Mouse (Mus musculus): Measurements from ENCODE around the gene Arhgap24. TPM values are rescaled to one million over a fixed set of nuclear protein-coding genes. Genes with fewer than 3 reads are reported as not detected.

Gene Arhgap24
- polyA plus RNA-seq, 1 experiment from 2014 or later, result 10.0 TPM

GRCm38 (mm10) chr5:102670731-102671345 is 189.6 kb downstream of the Arhgap24 start:
- Histone ChIP-seq H3K27ac (ENCODE audit: poor library complexity, severe bottlenecking) (no peak overlapping the region), H3K9ac (no peak overlapping the region), H3K4me2 (no peak overlapping the region), H3K4me1 (replicated peaks) (no peaks in the 10 kb centered on the region), H3K9me3 (replicated peaks) (no peaks in the 10 kb centered on the region), H3K27me3 (replicated peaks) (no peaks in the 10 kb centered on the region), H3K36me3 (no peaks in the 10 kb centered on the region), H3K4me3 (no peak overlapping the region)
- WGBS, result 53% methylated on average over 5 of the region's 5 CpGs
- no peak for ATAC-seq (ENCODE audit: insufficient number of reproducible peaks, low FRiP score)

- Histone ChIP-seq H3K9ac (no peak overlapping the region), H3K27me3 (replicated peaks) (no peaks in the 10 kb centered on the region), H3K9me3 (replicated peaks) (no peaks in the 10 kb centered on the region), H3K36me3 (no peaks in the 10 kb centered on the region), H3K4me2 (no peak overlapping the region), H3K27ac (ENCODE audit: poor library complexity, severe bottlenecking) (no peak overlapping the region), H3K4me3 (no peak overlapping the region), H3K4me1 (replicated peaks) (no peaks in the 10 kb centered on the region)
- WGBS, result 68% methylated on average over 2 of the region's 2 CpGs
- ATAC-seq (ENCODE audit: insufficient number of reproducible peaks, low FRiP score), result no peak
Measured at GRCm38 (mm10) chr5:102675326-102675725, 194.1 kb downstream of the Arhgap24 start.

GRCm38 (mm10) chr5:102677176-102677575 is 196.0 kb downstream of the Arhgap24 start:
- H3K27me3 ChIP-seq (replicated peaks), result no peaks in the 10 kb centered on the region
- no peaks in the 10 kb centered on the region for H3K36me3 ChIP-seq
- no peak overlapping the region for H3K9ac ChIP-seq
- no peak overlapping the region for H3K4me3 ChIP-seq
- ATAC-seq (ENCODE audit: insufficient number of reproducible peaks, low FRiP score), result no peak
- H3K27ac ChIP-seq (ENCODE audit: poor library complexity, severe bottlenecking), result no peak overlapping the region
- H3K4me2 ChIP-seq, result no peak overlapping the region
- H3K9me3 ChIP-seq (replicated peaks), result no peaks in the 10 kb centered on the region
- WGBS, result 46% methylated on average over 2 of the region's 2 CpGs
- no peaks in the 10 kb centered on the region for H3K4me1 ChIP-seq (replicated peaks)

- no peaks in the 10 kb centered on the region for H3K36me3 ChIP-seq
- WGBS, result 50% methylated on average over 5 of the region's 5 CpGs
- no peak for ATAC-seq (ENCODE audit: insufficient number of reproducible peaks, low FRiP score)
Measured at GRCm38 (mm10) chr5:102687673-102688072, 206.5 kb downstream of the Arhgap24 start.

GRCm38 (mm10) chr5:102692487-102692886 is 211.3 kb downstream of the Arhgap24 start:
- H3K9me3 ChIP-seq (replicated peaks), result no peaks in the 10 kb centered on the region
- no peak for ATAC-seq (ENCODE audit: insufficient number of reproducible peaks, low FRiP score)
- no peaks in the 10 kb centered on the region for H3K4me1 ChIP-seq (replicated peaks)
- H3K27me3 ChIP-seq (replicated peaks), result no peaks in the 10 kb centered on the region
- 13% methylated on average over 4 of the region's 4 CpGs for WGBS
- no peak overlapping the region for H3K4me2 ChIP-seq
- H3K9ac ChIP-seq, result no peak overlapping the region
- no peak overlapping the region for H3K27ac ChIP-seq (ENCODE audit: poor library complexity, severe bottlenecking)
- H3K4me3 ChIP-seq, result no peak overlapping the region
- no peaks in the 10 kb centered on the region for H3K36me3 ChIP-seq

More at GRCm38 (mm10) chr5:102687673-102688072, 206.5 kb downstream of the Arhgap24 start:
- Histone ChIP-seq H3K27ac (ENCODE audit: poor library complexity, severe bottlenecking) (no peak overlapping the region), H3K9ac (no peak overlapping the region), H3K9me3 (replicated peaks) (no peaks in the 10 kb centered on the region), H3K27me3 (replicated peaks) (no peaks in the 10 kb centered on the region), H3K4me2 (no peak overlapping the region), H3K4me1 (replicated peaks) (no peaks in the 10 kb centered on the region), H3K4me3 (no peak overlapping the region)

- ATAC-seq (ENCODE audit: insufficient number of reproducible peaks, low FRiP score), result no peak
- H3K27ac ChIP-seq (ENCODE audit: poor library complexity, severe bottlenecking), result no peak overlapping the region
- no peak overlapping the region for H3K9ac ChIP-seq
- no peaks in the 10 kb centered on the region for H3K27me3 ChIP-seq (replicated peaks)
- H3K36me3 ChIP-seq, result no peaks in the 10 kb centered on the region
- H3K4me1 ChIP-seq (replicated peaks), result no peaks in the 10 kb centered on the region
- H3K9me3 ChIP-seq (replicated peaks), result no peaks in the 10 kb centered on the region
- H3K4me3 ChIP-seq, result no peak overlapping the region
- WGBS, result 68% methylated on average over 2 of the region's 2 CpGs
- H3K4me2 ChIP-seq, result no peak overlapping the region
Measured at GRCm38 (mm10) chr5:102693192-102693591, 212.0 kb downstream of the Arhgap24 start.

GRCm38 (mm10) chr5:102693871-102694270 is 212.7 kb downstream of the Arhgap24 start:
- no peak overlapping the region for H3K4me2 ChIP-seq
- H3K4me1 ChIP-seq (replicated peaks), result no peaks in the 10 kb centered on the region
- ATAC-seq (ENCODE audit: insufficient number of reproducible peaks, low FRiP score), result no peak
- no peak overlapping the region for H3K9ac ChIP-seq
- 78% methylated on average over 3 of the region's 3 CpGs for WGBS
- H3K4me3 ChIP-seq, result no peak overlapping the region
- no peaks in the 10 kb centered on the region for H3K9me3 ChIP-seq (replicated peaks)
- H3K27me3 ChIP-seq (replicated peaks), result no peaks in the 10 kb centered on the region
- H3K27ac ChIP-seq (ENCODE audit: poor library complexity, severe bottlenecking), result no peak overlapping the region
- no peaks in the 10 kb centered on the region for H3K36me3 ChIP-seq

- no peak overlapping the region for H3K4me2 ChIP-seq
- ATAC-seq (ENCODE audit: insufficient number of reproducible peaks, low FRiP score), result no peak
- no peak overlapping the region for H3K27ac ChIP-seq (ENCODE audit: poor library complexity, severe bottlenecking)
- no peaks in the 10 kb centered on the region for H3K27me3 ChIP-seq (replicated peaks)
- H3K36me3 ChIP-seq, result no peaks in the 10 kb centered on the region
- no peaks in the 10 kb centered on the region for H3K9me3 ChIP-seq (replicated peaks)
- no peak overlapping the region for H3K9ac ChIP-seq
- H3K4me1 ChIP-seq (replicated peaks), result no peaks in the 10 kb centered on the region
- H3K4me3 ChIP-seq, result no peak overlapping the region
- 73% methylated on average over 1 of the region's 1 CpGs for WGBS
Measured at GRCm38 (mm10) chr5:102697784-102698183, 216.6 kb downstream of the Arhgap24 start.

GRCm38 (mm10) chr5:102698396-102698795 is 217.2 kb downstream of the Arhgap24 start:
- Histone ChIP-seq H3K27me3 (replicated peaks) (no peaks in the 10 kb centered on the region), H3K4me1 (replicated peaks) (no peaks in the 10 kb centered on the region), H3K4me3 (no peak overlapping the region), H3K9me3 (replicated peaks) (no peaks in the 10 kb centered on the region), H3K9ac (no peak overlapping the region), H3K4me2 (no peak overlapping the region), H3K27ac (ENCODE audit: poor library complexity, severe bottlenecking) (no peak overlapping the region), H3K36me3 (no peaks in the 10 kb centered on the region)
- no peak for ATAC-seq (ENCODE audit: insufficient number of reproducible peaks, low FRiP score)
- 57% methylated on average over 5 of the region's 5 CpGs for WGBS

- H3K4me1 ChIP-seq (replicated peaks), result no peaks in the 10 kb centered on the region
- H3K4me3 ChIP-seq, result no peak overlapping the region
- no peak overlapping the region for H3K27ac ChIP-seq (ENCODE audit: poor library complexity, severe bottlenecking)
- no peak for ATAC-seq (ENCODE audit: insufficient number of reproducible peaks, low FRiP score)
- no peaks in the 10 kb centered on the region for H3K9me3 ChIP-seq (replicated peaks)
- no peak overlapping the region for H3K9ac ChIP-seq
- no peak overlapping the region for H3K4me2 ChIP-seq
- no peaks in the 10 kb centered on the region for H3K27me3 ChIP-seq (replicated peaks)
- WGBS, result 79% methylated on average over 2 of the region's 2 CpGs
- H3K36me3 ChIP-seq, result no peaks in the 10 kb centered on the region
Measured at GRCm38 (mm10) chr5:102698891-102699290, 217.7 kb downstream of the Arhgap24 start.

- no peak for ATAC-seq (ENCODE audit: insufficient number of reproducible peaks, low FRiP score)
- no peaks in the 10 kb centered on the region for H3K36me3 ChIP-seq
- 0 out of 2 replicates have a peak, but pooled peaks cover 2% of the 10 kb centered on the region for H3K4me1 ChIP-seq (replicated peaks)
- no peak overlapping the region for H3K4me2 ChIP-seq
- H3K27me3 ChIP-seq (replicated peaks), result no peaks in the 10 kb centered on the region
- no peak overlapping the region for H3K9ac ChIP-seq
- WGBS, result 60% methylated on average over 6 of the region's 6 CpGs
- H3K9me3 ChIP-seq (replicated peaks), result no peaks in the 10 kb centered on the region
- no peak overlapping the region for H3K4me3 ChIP-seq
- H3K27ac ChIP-seq (ENCODE audit: poor library complexity, severe bottlenecking), result no peak overlapping the region
Measured at GRCm38 (mm10) chr5:102702581-102702980, 221.4 kb downstream of the Arhgap24 start.
